Mouse (Mus musculus) liver, postnatal 0 days (tissue): ENCODE results near the gene Tmem45b.

Experiments used
- CTCF ChIP-seq: sonication (generic); IDR thresholded peaks from 2 replicates; pipeline ENCODE4 v1.5.1; 2016; ENCODE audit warnings: antibody characterized with exemption, low read depth
- EP300 ChIP-seq: IDR thresholded peaks from 2 replicates; pipeline ENCODE4 v1.6.1; 2016; ENCODE audit warnings: antibody characterized with exemption, low read depth, mild to moderate bottlenecking

GRCm38 (mm10) chr9:31376661-31377060 is 87.6 kb downstream of the Tmem45b start:
- TF ChIP-seq CTCF, result no peak
- TF ChIP-seq EP300, result no peak
